Mouse (Mus musculus) central nervous system, embryonic 18 days (tissue): ENCODE results near the gene Polr3e. TPM values are rescaled to one million over a fixed set of nuclear protein-coding genes. Genes with fewer than 3 reads are reported as not detected.

Experiments
- polyA plus RNA-seq: library from polyadenylated mRNA; depleted of rRNA; stranded (reverse); fragments of >200 nt; gene quantifications from 2 replicates; pipeline ENCODE4 v1.2.3, GENCODE M21; 2012; rRNA removed

The Polr3e gene
- 27.0 and 30.9 TPM in 2 replicates for polyA plus RNA-seq

GRCm38 (mm10) chr7:120917592-120918461, at the start of gene Polr3e:
TSS of gene Polr3e (plus strand) at chr7:120917744.

GRCm38 (mm10) chr7:120982200-120982841, 64.8 kb downstream of the Polr3e start, which contains the start of the genes Cdr2 and Mfsd13b:
TSS of gene Cdr2 (minus strand) at chr7:120982312.
TSS of gene Mfsd13b (plus strand) at chr7:120982509.

Other genes starting within 250 kb of the Polr3e start
- 0.17 and 0.25 TPM in 2 replicates for gene Pdzd9, start 247.4 kb upstream of the Polr3e start, polyA plus RNA-seq
- 24.1 and 25.7 TPM in 2 replicates for gene Mosmo, start 240.1 kb upstream of the Polr3e start, polyA plus RNA-seq
- gene Vwa3a, start 178.4 kb upstream of the Polr3e start, polyA plus RNA-seq: 3.0 and 4.5 TPM in 2 replicates
- gene Gm5737, start 105.4 kb upstream of the Polr3e start, polyA plus RNA-seq: 0.16 and 0.21 TPM in 2 replicates
- gene Eef2k, start 74.9 kb upstream of the Polr3e start, polyA plus RNA-seq: 40.9 and 46.2 TPM in 2 replicates
- 22.4 and 28.2 TPM in 2 replicates for gene Cdr2, start 64.6 kb downstream of the Polr3e start, polyA plus RNA-seq
- 0.12 and 0.13 TPM in 2 replicates for gene Mfsd13b, start 64.8 kb downstream of the Polr3e start, polyA plus RNA-seq
- 107 and 108 TPM in 2 replicates for gene Mettl9, start 116.7 kb downstream of the Polr3e start, polyA plus RNA-seq
- gene Igsf6, start 156.8 kb downstream of the Polr3e start, polyA plus RNA-seq: 0.27 and 0.28 TPM in 2 replicates
- 0.32 and 0.47 TPM in 2 replicates for gene Otoa, start 163.9 kb downstream of the Polr3e start, polyA plus RNA-seq